Mouse (Mus musculus): ENCODE data around the gene Gpr50. TPM values are rescaled to one million over a fixed set of nuclear protein-coding genes. Genes with fewer than 3 reads are reported as not detected.

Gene Gpr50
- 0.88 and 1.9 TPM in 2 replicates for polyA plus RNA-seq (2012; rRNA removed)

DNA sequence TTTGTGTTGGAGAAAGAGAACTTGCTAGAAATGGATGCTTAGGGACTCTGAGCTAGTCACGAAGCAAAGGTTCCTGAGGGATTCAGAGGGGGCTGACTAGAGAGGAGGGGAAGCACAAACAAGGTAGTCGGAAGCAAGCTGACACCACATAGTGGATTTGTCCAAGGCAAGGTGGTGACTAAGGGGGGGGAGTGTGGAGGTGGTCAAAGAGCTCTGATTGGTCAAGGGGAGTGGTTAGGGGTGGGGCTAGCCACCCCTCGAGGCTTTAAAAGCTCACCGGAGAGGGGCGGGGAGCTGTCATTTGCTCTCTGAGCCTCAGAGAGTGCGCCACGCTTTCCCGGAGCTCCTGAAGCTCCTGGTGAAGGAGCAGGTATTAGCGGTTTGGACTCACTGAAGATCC, at the start of gene Gpr50:
Gpr50 (plus strand) TSS at position 294 of the 400 bp plus-strand sequence.
- no peak for DNase-seq (ENCODE audit: extremely low spot score in 1 of 2, low spot score in 1 of 2)

- peak in 1 of 2 experiments; percentile 34 for DNase-seq (ENCODE audit: extremely low spot score in 1 of 2, low spot score in 1 of 2)
These were observed 41.2 kb upstream of the Gpr50 start for GRCm38 (mm10) chrX:71622286-71622685.

- DNase-seq (ENCODE audit: extremely low spot score in 1 of 2, low spot score in 1 of 2), result peak in 1 of 2 experiments; percentile 64
These were observed 39.6 kb upstream of the Gpr50 start for GRCm38 (mm10) chrX:71623843-71624242.

DNA sequence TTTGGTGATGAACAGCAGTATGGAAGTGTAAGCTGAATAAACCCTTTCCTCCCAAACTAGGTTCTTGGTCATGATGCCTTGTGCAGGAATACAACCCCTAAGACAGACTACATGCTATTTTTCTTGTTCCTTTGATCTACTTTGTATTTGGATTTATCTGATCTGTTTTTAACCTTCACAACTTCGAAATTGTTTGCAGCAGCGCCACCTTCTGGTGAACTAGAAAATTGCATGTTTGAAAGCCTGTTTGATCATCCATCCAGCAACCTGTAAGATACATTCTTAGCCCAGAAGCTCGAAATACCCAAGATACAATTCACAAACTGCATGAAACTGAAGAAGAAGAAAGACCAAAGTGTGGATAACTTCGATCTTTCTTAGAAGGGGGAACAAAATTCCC, 35.2 kb upstream of the Gpr50 start:
- DNase-seq (ENCODE audit: extremely low spot score in 1 of 2, low spot score in 1 of 2), result peak; percentile 14 to 79

GRCm38 (mm10) chrX:71630709-71631108, 32.8 kb upstream of the Gpr50 start:
- DNase-seq (ENCODE audit: extremely low spot score in 1 of 2, low spot score in 1 of 2), result no peak

DNA sequence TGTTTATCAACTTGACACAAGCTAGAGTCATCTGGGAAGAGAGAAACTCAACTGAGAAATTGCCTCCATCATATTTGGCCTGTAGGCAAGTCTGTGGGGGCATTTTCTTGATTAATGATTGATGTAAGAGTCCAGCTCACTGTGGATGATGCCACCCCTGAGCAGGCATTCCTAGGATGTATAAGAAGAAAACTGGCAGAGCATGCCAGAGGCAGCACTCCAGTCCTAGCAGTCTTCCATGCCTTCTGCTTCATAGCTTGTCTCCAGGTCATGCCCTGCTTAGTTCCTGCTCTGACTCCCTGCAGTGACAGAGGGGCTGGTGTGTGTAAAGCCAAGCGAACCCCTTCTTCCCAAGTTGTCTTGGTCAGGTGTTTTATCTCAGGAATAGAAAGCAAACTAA, 32.3 kb upstream of the Gpr50 start:
- DNase-seq (ENCODE audit: extremely low spot score in 1 of 2, low spot score in 1 of 2), result no peak

- peak; percentile 7 to 80 for DNase-seq (ENCODE audit: extremely low spot score in 1 of 2, low spot score in 1 of 2)
These were observed 15.5 kb upstream of the Gpr50 start for GRCm38 (mm10) chrX:71647958-71648357.

- no peak for DNase-seq (ENCODE audit: extremely low spot score in 1 of 2, low spot score in 1 of 2)
These were observed 15.0 kb upstream of the Gpr50 start for GRCm38 (mm10) chrX:71648434-71648833.

GRCm38 (mm10) chrX:71648848-71649454, 14.5 kb upstream of the Gpr50 start:
- DNase-seq (ENCODE audit: extremely low spot score in 1 of 2, low spot score in 1 of 2), result peak; percentile 28 to 71

- no peak for DNase-seq (ENCODE audit: extremely low spot score in 1 of 2, low spot score in 1 of 2)
These were observed 13.5 kb upstream of the Gpr50 start for GRCm38 (mm10) chrX:71649993-71650392.

DNA sequence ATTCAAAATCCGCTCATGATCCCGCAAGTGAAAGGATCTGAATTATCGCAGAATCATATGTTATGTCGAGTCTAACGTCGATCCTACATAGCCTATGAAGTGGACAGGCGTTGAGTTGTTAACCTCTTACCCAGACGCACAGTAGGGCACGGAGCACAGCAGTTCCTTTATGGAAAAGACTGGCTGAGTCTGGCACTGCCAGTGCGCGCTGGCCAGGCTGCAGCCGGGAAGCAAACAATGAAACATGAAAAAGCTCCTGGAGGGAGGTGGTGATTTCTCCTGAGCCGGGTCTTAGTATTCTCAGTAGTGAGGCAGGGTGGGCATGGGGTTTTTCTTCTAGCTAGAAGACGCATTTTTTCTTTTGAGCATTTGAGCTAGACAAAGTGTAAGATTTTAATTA, 1.7 kb upstream of the Gpr50 start:
- no peak for DNase-seq (ENCODE audit: extremely low spot score in 1 of 2, low spot score in 1 of 2)

- no peak for DNase-seq (ENCODE audit: extremely low spot score in 1 of 2, low spot score in 1 of 2)
These were observed 612 bp downstream of the Gpr50 start for GRCm38 (mm10) chrX:71663871-71664687.

DNA sequence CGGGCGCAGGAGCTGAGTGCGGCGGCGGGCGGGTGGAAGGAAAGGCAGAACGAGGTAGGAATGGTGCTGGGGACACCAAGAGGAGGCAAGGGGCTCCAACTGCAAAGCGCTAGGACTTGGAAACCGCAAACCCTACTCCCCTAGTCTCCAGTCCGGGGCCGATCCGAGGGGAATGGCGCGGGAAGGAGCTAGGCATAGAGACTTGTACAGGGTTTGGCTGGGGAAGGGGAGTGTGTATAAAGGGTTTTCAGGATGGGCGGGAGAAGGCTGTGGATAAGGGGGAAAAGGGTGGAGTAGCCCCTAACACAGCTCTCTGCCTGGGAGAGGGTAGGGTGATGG, 1.2 kb downstream of the Gpr50 start:
- DNase-seq (ENCODE audit: extremely low spot score in 1 of 2, low spot score in 1 of 2), result no peak

- DNase-seq (ENCODE audit: extremely low spot score in 1 of 2, low spot score in 1 of 2), result no peak
These were observed 6.8 kb downstream of the Gpr50 start for GRCm38 (mm10) chrX:71670254-71670653.

DNA sequence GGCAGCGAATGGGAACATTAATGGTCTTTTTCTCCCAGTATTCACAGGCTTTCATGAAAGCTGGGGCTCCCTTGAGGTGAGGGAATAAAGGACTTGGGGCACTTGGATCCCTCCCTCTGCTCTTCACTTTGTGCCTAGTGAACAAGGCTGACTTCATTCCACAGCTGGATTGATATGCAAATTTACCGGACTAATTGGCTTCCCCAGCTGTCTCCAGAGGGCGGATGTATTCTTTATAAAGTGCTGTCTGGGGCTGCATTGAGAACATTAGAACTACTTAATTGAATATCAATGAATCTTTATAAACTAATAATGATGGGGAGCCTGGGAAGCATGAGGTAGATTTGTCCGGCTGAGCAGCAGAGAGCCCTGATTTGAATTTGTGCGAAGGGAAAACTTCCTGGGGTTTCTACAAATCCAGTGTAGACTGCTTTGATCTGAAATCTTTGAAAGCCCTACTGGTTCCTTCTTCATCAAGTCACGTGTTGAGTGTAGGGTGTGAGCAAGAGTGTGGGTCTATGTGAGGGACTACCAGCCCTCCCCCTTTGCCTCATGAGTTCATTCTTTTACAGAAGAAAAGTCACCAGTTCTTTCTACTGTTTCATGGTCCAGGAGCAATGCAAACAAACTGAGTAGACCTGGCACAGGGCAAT, 37.5 kb downstream of the Gpr50 start:
- DNase-seq (ENCODE audit: extremely low spot score in 1 of 2, low spot score in 1 of 2), result no peak

Other genes starting within 250 kb of the Gpr50 start
- 45.1 and 51.3 TPM in 2 replicates for gene Cd99l2, start 170.8 kb upstream of the Gpr50 start, polyA plus RNA-seq (2012; rRNA removed)
- 76.5 and 80.0 TPM in 2 replicates for gene Hmgb3, start 107.7 kb upstream of the Gpr50 start, polyA plus RNA-seq (2012; rRNA removed)
- gene Vma21, start 152.3 kb downstream of the Gpr50 start, polyA plus RNA-seq (2012; rRNA removed), result 27.2 and 28.3 TPM in 2 replicates